Mouse (Mus musculus) layer of hippocampus, adult 8-10 months (tissue): ENCODE data around the gene Vps13d. TPM values are rescaled to one million over a fixed set of nuclear protein-coding genes. Genes with fewer than 3 reads are reported as not detected.

Experiments used
- DNase-seq, 2 experiments: peaks; one replicate each; pipeline ENCODE4 v3.0.0; 2022; ENCODE audit warnings: low spot score in 2 of 2
- total RNA-seq, 4 experiments: library from RNA; stranded (reverse); gene quantifications; 2 replicates each; pipeline ENCODE4 v1.2.4; 2022

The Vps13d gene
- total RNA-seq, 4 experiments from 2014 or later, result 62.7 to 72.9 (median 68.3) TPM

DNA sequence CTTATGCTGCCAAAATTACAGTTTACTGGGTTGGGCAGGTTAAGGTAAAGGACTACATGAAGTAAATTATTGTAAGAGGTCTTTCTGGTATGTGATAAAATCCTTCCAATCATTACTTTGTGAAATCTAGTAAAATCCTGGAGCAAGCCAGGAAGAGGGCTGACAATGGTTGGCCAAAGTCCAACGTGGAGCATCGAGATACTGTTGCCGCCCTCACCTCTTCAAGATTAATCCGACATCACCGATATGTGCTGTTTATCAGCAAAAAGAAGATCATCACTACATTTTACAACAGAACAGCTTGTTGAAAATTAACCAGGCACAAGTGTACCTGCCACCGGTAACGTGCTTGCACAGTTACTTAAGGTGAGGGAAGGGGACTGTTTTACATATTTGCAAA is 184.9 kb downstream of the Vps13d start:
- no peak for DNase-seq

DNA sequence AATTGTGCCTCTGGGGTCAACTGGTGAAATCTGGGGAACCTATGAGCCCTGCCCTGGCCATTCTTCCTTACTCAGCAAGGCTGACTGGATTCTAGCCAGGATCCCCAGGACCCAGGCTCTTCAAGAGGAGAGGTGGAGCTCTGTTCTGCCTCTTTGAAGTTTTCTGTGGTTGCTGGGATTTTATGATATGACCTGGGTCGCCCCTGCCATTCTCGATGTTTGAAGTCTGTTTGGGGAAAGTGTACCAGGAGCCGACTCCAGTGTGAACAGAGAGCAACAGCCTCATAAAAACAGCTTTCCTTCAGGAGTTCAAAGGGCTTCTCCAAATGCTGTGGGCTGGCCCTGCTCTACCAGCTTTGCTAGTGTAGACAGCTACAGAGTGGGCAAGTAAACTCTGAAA is 185.4 kb downstream of the Vps13d start:
- no peak for DNase-seq

DNA sequence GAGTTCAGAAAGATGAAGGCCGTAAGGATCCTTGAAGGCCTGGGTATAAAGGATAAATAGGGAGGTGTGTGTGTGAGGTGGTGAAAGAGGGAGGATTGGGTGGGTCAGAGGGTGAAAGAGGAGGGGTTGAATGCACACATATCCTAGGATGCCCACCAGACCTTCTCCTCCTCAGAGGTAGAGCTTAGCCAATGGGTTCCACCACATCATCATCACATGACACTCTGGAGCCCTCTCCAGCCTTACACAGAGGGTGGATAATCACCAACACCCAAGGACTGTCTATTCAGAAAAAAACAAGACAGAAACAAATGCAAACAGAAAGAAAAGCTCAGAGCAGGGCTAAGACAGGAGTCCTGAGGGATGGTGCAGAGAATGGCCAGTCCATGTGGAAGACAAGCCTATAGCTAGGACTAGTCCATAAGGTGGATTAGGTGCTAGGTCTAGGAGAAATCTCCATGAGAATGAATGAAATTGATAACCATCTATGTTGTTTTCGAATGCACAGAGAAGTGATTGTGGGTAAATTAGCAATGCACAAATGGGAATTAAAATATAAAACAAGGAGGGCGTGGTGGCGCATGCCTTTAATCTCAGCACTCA is 188.8 kb downstream of the Vps13d start:
- no peak for DNase-seq

DNA sequence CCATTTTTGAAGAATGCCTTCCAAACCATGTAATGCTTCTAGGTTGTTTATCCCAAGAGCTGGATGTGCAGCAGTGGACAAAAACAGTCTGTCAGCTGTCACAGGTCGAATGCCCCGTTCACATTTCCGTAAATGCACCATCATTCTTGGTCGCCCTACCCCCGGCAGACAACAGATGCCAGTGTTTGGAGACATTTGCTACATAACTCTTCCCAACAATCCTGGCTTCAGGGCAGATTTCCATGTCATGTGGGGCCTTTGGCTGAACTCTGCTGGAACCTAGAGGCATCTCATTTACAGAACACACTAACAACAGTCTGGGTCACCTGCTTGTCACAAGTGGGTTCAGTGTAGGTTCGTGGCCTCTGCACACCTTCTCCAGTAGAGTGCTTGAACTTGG is 190.6 kb downstream of the Vps13d start:
- no peak for DNase-seq

DNA sequence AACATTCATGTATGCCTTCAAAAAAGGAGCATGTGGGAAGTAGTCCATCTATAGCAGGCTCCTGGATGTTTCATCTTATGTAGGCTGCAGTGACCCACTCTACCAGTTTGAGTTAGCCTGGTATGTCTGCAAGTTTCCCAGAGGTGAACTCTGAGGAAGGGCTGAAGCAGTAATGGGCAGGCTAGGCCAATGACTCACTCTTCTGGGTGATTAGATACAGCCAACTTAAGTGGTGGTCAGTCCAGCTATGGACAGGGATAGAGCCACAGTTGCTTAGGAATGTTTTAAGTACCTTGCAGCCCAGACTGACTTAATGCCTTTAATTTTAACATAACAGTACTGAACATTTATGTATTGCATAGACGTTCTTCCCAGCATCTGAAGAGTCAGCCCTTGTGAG is 192.1 kb downstream of the Vps13d start:
- DNase-seq, result no peak

DNA sequence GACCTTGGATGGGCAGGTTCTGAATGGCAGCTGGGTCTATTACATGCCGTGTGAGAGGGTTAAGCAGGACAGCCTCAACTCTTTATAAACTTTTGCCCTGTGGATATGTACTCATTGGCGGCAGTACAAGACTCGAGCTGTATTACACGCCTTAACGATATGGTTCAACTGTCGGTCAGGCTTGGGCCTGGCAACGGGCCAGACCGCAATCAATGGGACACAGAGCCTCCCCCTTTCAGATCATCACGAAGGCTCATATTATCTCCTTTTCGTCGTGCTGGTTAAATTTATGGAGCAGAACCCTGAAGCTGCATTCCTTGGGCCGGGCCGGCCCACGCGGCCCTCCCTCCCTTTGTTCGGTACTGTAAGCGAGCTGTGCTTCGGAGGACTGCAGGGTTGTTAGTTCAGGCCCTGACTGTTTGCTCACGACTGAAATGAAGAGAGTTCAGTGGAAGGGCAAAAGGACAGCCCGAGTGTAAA is 194.9 kb downstream of the Vps13d start:
- DNase-seq, result no peak

DNA sequence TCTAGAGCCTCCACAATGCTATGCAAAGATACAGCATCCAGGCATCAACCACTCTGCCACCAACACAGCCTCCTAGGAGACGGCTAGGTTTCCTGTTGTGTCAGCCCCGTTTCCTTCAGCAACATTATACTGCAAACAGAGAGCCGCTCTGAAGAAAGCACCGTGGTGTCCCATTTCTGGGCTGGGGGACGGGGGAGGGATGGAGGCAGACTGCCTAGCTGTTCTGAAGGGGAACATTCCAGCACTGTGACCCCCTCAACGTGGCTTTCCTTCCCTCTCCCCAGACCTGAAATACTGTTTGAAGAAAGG is 195.3 kb downstream of the Vps13d start:
- DNase-seq, result no peak

DNA sequence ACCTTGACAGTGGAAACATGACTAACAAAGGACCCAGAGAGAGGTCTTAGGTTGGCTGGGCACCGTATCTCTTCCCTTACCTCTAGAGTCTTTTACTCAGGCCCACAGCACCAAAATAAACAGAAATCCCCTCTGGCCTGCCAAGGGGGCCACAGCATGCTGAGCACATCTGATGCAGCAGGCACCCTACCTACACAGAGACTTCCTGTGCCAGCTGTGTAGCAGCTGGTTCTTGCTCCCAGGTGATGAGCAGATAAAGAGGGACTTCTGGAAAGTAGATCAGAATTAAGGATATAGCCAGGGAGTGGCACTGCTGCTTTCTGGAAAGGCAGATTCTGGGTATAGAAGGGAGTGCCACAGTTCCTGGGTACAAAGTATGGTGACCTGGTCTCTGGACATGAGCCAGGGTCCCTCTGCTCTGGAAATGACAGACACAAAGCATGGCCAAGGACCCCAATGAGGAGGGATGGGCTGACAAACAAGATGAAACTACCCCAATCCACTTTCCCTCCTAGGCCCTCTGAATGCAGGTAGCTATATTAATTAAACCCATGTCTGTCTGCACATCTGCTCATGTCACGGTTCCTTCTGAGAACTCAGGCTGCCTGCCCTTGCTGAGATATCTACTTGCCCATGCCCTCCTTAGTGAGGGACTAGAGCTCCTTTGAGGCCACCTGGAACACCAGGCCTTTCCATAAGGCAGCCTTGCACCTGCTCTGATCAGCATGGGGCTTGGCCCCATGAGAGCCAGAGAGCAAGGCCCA is 195.8 kb downstream of the Vps13d start:
- no peak for DNase-seq

DNA sequence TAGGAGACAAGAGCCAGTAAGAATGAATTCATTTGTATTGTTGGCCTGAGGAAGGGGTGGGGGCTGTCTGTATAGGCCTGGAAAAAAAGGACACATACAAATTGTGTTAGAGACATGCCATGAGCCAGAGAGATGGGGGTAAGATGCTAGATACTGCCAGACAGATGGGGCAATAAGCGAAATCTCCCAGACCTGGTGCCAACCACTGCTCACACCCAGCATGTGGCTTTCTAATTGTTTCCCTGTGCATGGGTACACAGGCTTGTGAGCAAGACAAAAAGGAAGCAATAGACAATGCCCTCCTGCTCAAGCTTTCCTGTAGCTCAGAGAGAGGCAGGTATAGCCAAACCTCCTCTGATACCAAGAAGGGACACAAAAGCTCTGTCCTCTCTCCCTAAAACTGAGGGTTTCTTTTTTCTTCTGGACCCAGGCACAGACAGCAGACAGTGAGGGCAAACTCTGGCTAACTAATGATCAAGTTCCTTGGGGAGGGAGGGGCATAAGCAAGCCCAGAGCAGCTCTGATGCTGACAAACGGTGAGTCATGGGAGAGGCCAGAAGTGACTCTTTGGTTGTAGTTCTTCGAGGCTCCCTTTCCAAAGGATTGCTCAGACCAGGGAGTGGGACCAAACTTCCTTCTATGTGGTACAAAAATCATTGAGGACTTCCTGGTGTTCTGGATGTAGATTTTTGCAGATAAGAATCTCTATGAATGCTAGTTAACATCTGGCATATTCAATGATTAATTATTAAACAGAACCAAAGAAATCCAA is 196.7 kb downstream of the Vps13d start:
- DNase-seq, result no peak

DNA sequence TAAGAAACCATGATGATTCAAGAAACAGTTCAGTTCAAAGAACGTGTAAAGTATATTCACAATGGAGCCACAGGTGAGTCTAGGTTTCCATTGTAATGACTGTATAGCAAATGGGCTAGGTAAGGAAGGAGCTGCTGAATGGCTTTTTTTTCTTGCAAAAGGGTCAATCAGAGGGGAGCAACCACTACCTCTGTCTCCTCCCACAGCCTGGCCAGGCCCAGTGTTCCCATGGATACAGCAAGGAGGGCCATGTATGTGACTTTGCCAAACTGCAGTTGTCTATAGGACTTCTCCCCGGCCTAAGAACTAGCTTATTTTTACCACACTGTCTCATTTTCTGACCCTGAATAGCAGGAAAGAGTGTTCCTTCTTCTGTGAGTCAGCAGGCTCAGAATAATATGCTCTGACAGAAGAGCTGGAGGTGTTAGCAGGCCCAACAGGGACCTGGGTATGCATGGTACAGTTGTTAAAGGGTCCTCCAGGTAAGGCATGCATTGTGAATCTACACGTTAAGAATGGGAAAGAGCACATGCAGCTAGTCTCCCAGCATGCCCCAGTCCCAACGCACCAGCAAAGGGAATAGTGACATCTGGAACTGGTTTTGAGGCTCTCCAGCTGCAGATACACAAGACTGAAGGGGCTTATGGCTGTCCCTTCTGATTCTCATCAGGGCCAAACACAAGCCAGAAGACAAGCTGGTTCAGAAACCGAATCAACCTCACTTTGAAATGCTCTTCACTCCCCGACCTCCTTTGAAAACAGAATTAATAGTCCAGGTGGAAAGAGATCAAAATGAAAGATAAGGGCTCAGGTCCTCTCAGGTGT is 197.6 kb downstream of the Vps13d start:
- DNase-seq, result no peak

DNA sequence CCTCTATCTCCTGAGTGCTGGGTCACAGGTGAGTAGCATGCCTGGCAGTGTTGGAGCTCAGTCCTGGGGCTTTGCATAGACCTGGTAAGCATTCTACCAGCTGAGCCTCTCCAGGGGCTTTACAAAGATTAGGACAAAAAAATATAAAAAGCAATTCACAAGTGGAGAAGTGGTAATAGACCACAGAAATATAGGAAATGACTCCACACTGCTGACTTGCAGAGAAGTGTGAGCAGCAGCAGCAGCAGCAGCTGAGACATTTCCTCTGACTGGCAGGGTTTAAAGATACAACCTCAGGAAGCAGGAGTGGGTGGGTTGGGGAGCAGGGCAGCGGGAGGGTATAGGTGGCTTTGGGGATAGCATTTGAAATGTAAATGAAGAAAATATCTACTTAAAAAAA is 199.0 kb downstream of the Vps13d start:
- DNase-seq, result no peak

DNA sequence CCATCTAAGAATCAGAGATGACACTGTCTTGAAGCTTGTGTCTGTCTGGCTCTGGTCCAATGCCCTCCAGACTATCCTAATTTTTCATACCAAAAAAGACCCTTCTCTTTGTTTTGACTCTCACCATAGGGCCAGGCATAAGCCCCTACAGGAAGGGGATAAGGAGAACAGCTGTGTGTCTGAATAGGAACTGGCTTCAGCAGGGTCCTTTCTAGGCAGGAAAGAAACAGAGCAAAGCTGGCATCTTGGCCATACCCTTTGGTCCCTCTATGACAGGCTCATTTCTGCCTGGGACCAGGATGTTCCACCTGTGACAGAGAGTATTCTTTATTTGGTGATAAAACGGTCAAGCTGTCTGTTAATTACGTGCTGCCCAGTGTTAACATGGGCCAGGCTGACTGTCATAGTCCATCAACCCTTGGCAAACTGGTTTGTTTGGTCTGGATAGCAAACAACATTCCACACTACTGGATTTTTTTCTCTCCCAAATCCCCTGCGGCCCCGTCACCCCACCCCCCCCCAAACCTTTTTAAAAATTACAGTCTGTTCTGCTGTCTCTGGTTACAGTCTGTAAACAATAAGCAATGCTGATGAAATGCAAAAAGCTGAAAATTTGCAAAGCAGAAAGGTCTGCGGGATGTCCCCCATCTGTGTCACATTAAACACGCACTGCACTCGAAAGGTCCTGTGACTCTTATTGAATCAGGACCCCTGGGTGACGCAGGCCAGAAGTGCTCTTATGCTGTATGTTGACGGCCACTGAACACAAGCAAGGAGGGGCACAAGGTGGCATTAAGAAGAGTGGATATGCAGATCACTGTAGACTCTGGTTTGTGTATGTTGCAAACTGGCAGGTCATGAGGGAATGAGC is 201.5 kb downstream of the Vps13d start:
- DNase-seq, result no peak

DNA sequence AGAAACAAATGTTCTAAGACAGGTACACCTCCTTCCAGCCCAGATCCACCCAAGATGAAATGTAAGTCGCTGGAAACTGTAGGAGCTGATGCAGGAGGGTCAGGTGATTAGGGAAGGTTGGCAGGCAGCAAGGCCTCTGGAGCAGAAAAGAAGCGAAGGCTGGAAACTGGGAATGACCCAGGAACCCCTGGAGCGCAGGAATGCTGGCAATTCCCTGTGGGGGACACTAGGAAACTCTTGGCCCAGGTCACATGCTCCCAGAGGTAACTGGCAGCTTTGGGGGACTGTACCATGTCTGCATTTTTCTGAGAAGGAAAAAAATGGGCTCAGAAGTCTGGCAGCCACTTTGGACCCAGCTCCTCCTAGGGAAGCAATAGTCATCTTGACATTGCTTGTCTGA is 202.4 kb downstream of the Vps13d start:
- no peak for DNase-seq

DNA sequence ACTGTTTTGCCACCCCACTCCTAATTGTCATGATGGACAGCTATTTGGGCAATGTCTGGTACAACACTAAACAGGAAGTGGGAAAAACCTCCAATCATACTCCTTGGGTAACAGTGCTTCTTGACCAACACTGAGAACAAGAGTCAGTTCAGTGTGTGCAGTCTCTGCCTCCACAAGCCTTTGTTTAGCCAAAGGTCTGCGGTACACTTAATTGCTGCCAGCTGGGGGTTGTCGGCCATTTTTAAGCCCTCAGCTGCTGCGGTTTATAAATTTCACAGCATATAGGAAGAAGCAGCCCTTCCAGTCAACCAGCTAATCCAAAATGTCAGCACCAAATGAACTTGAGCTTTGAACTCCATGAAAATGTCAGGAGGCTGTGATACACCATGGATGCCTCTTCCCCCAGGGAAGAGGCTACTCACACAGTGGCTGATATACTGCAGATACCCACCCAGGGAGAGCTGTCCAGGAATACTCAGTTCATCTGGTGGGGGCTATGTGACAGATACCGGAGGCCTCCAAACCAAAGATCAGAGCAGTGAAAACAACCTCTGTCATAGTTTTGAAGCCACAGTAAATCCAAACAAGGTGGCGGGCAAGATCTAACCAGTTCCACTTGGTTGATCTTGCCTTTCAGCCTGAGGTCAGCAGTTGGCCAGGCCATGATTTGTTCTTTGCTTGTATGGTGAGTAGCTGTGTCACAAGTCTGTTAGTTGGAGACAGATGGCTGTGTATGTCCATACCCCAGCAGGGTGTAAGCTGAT is 206.2 kb downstream of the Vps13d start:
- no peak for DNase-seq

DNA sequence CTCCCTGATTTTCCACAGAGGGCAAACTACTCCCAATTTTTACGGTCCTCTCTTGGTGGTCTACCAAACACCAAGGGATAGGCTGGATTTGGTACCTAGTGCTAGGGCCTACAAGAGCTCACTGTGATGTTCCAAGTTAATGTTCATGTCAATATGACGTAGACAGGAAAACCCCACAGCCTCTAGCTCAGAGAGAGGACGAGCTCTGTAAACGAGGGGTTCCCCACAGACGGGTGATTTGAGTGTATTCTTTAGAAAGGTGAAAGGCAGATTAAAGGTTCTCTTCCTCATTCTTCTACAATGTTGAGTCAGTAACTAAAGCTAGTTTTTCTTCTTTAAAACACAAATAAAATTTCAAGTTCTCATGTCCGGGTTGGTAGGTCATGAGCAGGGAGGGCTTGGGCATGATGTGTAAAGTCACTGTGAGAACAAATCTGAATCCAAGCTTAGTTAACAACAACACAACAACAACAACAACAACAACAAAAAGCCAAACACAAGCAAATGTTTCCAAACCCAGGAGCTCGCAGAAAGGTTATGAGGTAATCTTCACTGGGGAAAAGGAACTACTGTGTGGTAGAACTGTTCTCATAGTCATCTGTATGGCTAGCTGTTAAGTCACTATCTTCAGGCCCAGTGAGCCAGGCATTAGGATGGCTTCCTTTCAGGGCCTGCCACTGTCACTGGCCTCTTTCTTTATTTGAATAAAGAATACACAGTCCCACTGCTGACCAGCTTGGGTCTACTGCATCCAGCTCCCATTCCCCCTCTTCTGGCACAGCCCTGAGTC is 208.6 kb downstream of the Vps13d start:
- DNase-seq, result no peak

DNA sequence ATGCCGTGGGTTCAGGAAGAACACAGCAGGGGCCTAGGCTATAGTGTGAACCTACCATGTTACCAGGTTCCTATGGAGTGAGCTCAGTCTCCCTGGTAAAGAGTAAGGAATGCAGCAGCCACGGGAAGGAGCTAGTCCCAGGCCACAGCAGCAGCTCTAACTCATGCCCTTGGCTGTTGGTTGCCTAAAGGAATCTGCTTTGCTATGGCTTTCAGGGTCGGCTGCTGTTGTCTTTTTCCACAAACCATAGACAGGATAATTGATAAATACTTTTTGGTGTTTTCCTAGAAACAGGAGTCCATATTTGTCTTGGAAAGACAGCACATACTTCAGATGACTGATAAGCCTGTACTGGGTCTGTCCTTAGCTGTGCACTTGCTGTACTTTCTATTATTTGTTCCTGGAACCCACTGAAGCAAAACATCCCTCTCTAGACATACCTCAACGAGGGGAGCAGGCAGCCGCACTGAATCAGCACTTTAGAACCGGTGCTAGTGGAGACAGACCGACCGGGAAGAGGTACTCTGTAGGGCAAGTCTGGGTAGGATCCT is 210.9 kb downstream of the Vps13d start:
- DNase-seq, result no peak

DNA sequence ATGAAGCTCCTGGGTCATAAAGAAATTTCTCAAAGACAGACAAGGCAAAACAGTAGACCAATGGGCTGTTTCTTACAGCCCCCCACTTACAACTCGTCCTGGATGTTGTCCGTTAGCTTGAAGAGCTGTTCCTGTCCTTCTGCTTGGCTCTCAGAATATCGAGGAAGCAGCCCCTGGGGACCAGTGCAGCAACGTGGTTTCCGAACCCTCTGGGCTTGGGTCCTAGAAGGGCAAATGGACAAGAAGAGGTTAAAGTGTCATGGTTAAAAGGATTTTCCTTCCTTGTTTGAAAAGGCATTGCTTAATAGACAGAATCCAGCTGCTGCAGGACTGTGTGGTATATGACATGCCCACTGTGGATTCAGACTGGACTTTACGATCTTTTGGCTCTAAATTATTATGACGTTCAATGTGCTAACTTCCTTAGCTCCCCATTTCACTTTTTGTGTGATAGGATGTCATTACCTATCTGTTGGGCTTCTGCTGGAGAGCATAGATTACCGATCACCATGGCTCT is 211.5 kb downstream of the Vps13d start:
- DNase-seq, result no peak

DNA sequence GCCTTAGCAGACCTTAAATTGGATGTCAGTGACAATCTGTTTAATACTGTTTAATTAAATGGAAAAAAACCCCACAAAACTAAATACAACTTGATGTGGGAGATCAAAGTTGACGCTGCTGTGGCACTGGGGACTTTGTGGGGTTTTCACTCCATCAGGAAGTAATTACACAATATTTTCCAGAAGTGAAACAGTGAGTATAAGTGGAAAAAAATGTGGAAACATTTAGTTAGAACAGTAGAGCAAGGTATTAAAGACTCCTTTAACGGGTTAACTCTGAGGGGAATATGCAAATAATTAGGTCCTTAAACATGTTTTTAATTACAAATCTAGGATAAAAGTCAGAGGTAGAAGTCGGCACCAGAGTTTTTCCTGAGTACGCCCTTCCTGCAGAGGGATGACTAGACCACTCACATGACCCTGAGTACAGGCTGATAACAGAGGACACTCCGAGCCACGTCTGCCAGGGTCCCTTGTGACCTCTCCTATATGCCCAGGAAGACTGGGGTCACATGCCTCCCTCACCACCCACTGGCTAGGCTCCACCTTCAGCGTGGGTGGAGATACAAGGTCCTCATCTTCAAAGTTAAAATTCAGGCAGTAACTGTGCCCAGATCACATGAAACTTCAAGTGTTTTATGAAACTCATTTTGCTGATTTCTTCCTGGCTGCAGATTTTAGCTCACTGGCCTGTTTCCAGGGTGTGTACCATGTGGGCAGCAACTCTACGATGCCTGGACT is 213.8 kb downstream of the Vps13d start:
- DNase-seq, result no peak
